Comparison of ENCODE assay signal across 1 mouse cellular context in the genomic region with DNA sequence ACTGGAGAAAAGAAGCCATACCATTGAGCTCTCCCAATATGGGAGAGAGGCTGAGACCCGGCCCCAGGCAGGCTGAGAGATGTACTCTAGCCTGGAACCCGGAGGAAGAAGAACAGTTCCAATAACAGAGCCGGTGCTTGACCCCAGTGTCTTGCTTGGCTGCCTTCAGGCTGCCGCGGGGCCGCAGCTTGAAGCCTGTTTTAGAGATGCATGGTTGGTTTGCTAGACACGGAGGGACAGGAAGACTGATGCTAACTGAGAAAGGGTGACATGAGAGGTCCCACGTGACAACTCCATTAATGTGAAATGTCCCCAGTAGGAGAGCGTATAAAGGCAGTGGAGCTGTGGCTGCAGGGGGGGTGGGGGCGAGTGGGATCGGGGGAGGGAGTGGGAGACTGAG.
TF ChIP-seq lines count a peak whose summit lies in the region.

No protein-coding gene starts in this region.

TF ChIP-seq in CH12.LX, 34 proteins besides CTCF, POLR2A, EP300 and RAD21 (continued from another document):
- TF ChIP-seq USF1 (IDR thresholded peaks at IDR 0.05; ENCODE audit: low read depth, low read length) (peak; percentile 74), MEF2A (IDR thresholded peaks at IDR 0.05; ENCODE audit: borderline replicate concordance, low read depth, low read length) (peak; percentile 44; the same call in 1 of the 2 replicates), ETS1 (conservative IDR thresholded peaks at IDR 0.05; ENCODE audit: low read depth, low read length) (peak; percentile 60)
